Mouse (Mus musculus): ENCODE results near the gene Hat1. TPM values are rescaled to one million over a fixed set of nuclear protein-coding genes. Genes with fewer than 3 reads are reported as not detected.

Hat1 gene
- total and polyA plus RNA-seq, 3 experiments = 91.6 to 292 (median 167) TPM

- H3K4me2 ChIP-seq (ENCODE audit: insufficient read depth, low read depth, poor library complexity, severe bottlenecking) = peak overlapping the region; percentile 85
- H3K27me3 ChIP-seq (replicated peaks) = no peaks in the 10 kb centered on the region
- peaks cover 3% of the 10 kb centered on the region; the same call in 1 of the 2 replicates for H3K79me2 ChIP-seq (replicated peaks; ENCODE audit: control insufficient read depth, extremely low read depth, insufficient read depth, poor library complexity, severe bottlenecking)
- peak overlapping the region; percentile 49 for H3K9ac ChIP-seq (ENCODE audit: insufficient read depth, low read depth)
- peaks cover 3 to 16% of the 10 kb centered on the region in 2 experiments for H3K4me1 ChIP-seq (ENCODE audit: control insufficient read depth in 1 of 2, insufficient read depth in 2 of 2)
- no peak for DNase-seq (ENCODE audit: extremely low read depth)
- H3K36me3 ChIP-seq (replicated peaks in 1 of 2; ENCODE audit: control insufficient read depth in 1 of 2, insufficient read depth in 1 of 2, low read length in 1 of 2) = peaks cover 0 to 13% of the 10 kb centered on the region in 2 experiments
- H3K27ac ChIP-seq (ENCODE audit: insufficient read depth, low read depth) = no peak overlapping the region
- dilution Hi-C loops (cut with MboI; ENCODE audit: extremely low pct_ligation_motif_present, extremely low pct_unique_long_range_greater_than_20kb, low sequenced_read_pairs) (no loop called here), in situ Hi-C loops (cut with MboI; ENCODE audit: low pct_ligation_motif_present, low pct_unique_long_range_greater_than_20kb, low sequenced_read_pairs) (no loop called here)
- no peak for TF ChIP-seq ZMIZ1 (IDR thresholded peaks at IDR 0.05; ENCODE audit: low read depth, low read length)
- no peak for TF ChIP-seq USF2 (conservative IDR thresholded peaks at IDR 0.05; ENCODE audit: low read depth, low read length)
- no peak for TF ChIP-seq TBP (conservative IDR thresholded peaks at IDR 0.05; ENCODE audit: low read depth, low read length)
- TF ChIP-seq UBTF (IDR thresholded peaks at IDR 0.05; ENCODE audit: low read depth, low read length) = no peak
- no peak for TF ChIP-seq MXI1 (IDR thresholded peaks at IDR 0.05; ENCODE audit: low read depth, low read length)
- no peak for TF ChIP-seq NELFE (IDR thresholded peaks at IDR 0.05; ENCODE audit: low read depth, low read length)
- TF ChIP-seq POLR2A (IDR thresholded peaks at IDR 0.05; ENCODE audit: low read depth, low read length) = no peak
- TF ChIP-seq IRF4 (IDR thresholded peaks at IDR 0.05; ENCODE audit: low read depth, low read length) = no peak
- no peak for TF ChIP-seq CHD1 (IDR thresholded peaks at IDR 0.05; ENCODE audit: low read depth, low read length)
- no peak for TF ChIP-seq EP300 (IDR thresholded peaks at IDR 0.05; ENCODE audit: low read length)
- no peaks in the 10 kb centered on the region for H3K9me3 ChIP-seq (replicated peaks; ENCODE audit: low read length)
- H3K4me3 ChIP-seq (replicated peaks in 1 of 3; ENCODE audit: low read depth in 2 of 3, low read length in 2 of 3, poor library complexity in 1 of 3) = peak overlapping the region; percentile 66 to 97 (median 76)
These were observed 65.1 kb downstream of the Hat1 start for GRCm38 (mm10) chr2:71453917-71454260.

- Histone ChIP-seq H3K4me2 (ENCODE audit: insufficient read depth, low read depth, poor library complexity, severe bottlenecking) (no peak overlapping the region), H3K27me3 (replicated peaks) (no peaks in the 10 kb centered on the region), H3K4me3 (replicated peaks in 1 of 3; ENCODE audit: low read depth in 2 of 3, low read length in 2 of 3, poor library complexity in 1 of 3) (no peak overlapping the region), H3K9me3 (replicated peaks; ENCODE audit: low read length) (no peaks in the 10 kb centered on the region), H3K9ac (ENCODE audit: insufficient read depth, low read depth) (no peak overlapping the region), H3K4me1 (ENCODE audit: control insufficient read depth in 1 of 2, insufficient read depth in 2 of 2) (peaks cover 3 to 34% of the 10 kb centered on the region in 2 experiments), H3K27ac (ENCODE audit: insufficient read depth, low read depth) (no peak overlapping the region), H3K79me2 (replicated peaks; ENCODE audit: control insufficient read depth, extremely low read depth, insufficient read depth, poor library complexity, severe bottlenecking) (peaks cover 3% of the 10 kb centered on the region; the same call in 1 of the 2 replicates), H3K36me3 (replicated peaks in 1 of 2; ENCODE audit: control insufficient read depth in 1 of 2, insufficient read depth in 1 of 2, low read length in 1 of 2) (peaks cover 2 to 32% of the 10 kb centered on the region in 2 experiments)
- TF ChIP-seq CHD2 (IDR thresholded peaks at IDR 0.05; ENCODE audit: low read length) (no peak), CTCF (conservative IDR thresholded peaks at IDR 0.05 in 1 of 2, IDR thresholded peaks at IDR 0.05 in 1 of 2; ENCODE audit: low read depth in 2 of 2, low read length in 2 of 2) (no peak), EP300 (IDR thresholded peaks at IDR 0.05; ENCODE audit: low read length) (no peak), RCOR1 (conservative IDR thresholded peaks at IDR 0.05; ENCODE audit: low read depth, low read length) (no peak), TBP (conservative IDR thresholded peaks at IDR 0.05; ENCODE audit: low read depth, low read length) (no peak), UBTF (IDR thresholded peaks at IDR 0.05; ENCODE audit: low read depth, low read length) (no peak), BHLHE40 (IDR thresholded peaks at IDR 0.05; ENCODE audit: low read depth, low read length) (no peak), KAT2A (IDR thresholded peaks at IDR 0.05; ENCODE audit: insufficient replicate concordance, low read length) (no peak), POLR2AphosphoS2 (IDR thresholded peaks at IDR 0.05; ENCODE audit: low read depth, low read length) (no peak), RAD21 (IDR thresholded peaks at IDR 0.05; ENCODE audit: low read depth, low read length) (no peak), NELFE (IDR thresholded peaks at IDR 0.05; ENCODE audit: low read depth, low read length) (no peak), USF2 (conservative IDR thresholded peaks at IDR 0.05; ENCODE audit: low read depth, low read length) (no peak)
- dilution Hi-C loops (cut with MboI; ENCODE audit: extremely low pct_ligation_motif_present, extremely low pct_unique_long_range_greater_than_20kb, low sequenced_read_pairs) (no loop called here), in situ Hi-C loops (cut with MboI; ENCODE audit: low pct_ligation_motif_present, low pct_unique_long_range_greater_than_20kb, low sequenced_read_pairs) (loop anchor here (5.0 kb wide), 1 partner anchor 69 kb away; the partner anchor contains the start of gene Dlx1)
- no peak for DNase-seq (ENCODE audit: extremely low read depth)
These were observed 69.9 kb downstream of the Hat1 start for GRCm38 (mm10) chr2:71458624-71459023.
